Mouse (Mus musculus) forebrain, embryonic 14.5 days (tissue): ENCODE data around the gene Rhoh. TPM values are rescaled to one million over a fixed set of nuclear protein-coding genes. Genes with fewer than 3 reads are reported as not detected.

ENCODE experiments used
- ATAC-seq: fragments of 200-750 bp; cut with Nextera tagmentation; 2 replicates; pipeline ENCODE4 v1.8.0; 2017; ENCODE audit warnings: mild to moderate bottlenecking, moderate library complexity
- DNase-seq: peaks from one replicate; pipeline ENCODE4 v3.0.0-alpha.2; 2015; ENCODE audit warnings: low spot score
- H3K27ac ChIP-seq: fragments of 300-500 bp; sonication (generic); 2 replicates; pipeline ENCODE4 v1.5.1; 2014; ENCODE audit warnings: low read depth, mild to moderate bottlenecking, control low read depth, low read length, moderate library complexity
- H3K27me3 ChIP-seq: fragments of 300-500 bp; sonication (generic); replicated peaks from 2 replicates; pipeline ENCODE4 v1.6.1; 2014; ENCODE audit warnings: low read length, control low read depth, mixed read lengths; ENCODE audit not compliant: control insufficient read depth, insufficient read depth
- H3K36me3 ChIP-seq: fragments of 300-500 bp; sonication (generic); 2 replicates; pipeline ENCODE4 v1.6.1; 2014; ENCODE audit warnings: low read length, control low read depth; ENCODE audit not compliant: control insufficient read depth, insufficient read depth
- H3K4me1 ChIP-seq: fragments of 300-500 bp; sonication (generic); 2 replicates; pipeline ENCODE4 v1.6.1; 2014; ENCODE audit warnings: antibody characterized with exemption, low read length, control low read depth; ENCODE audit not compliant: control insufficient read depth, insufficient read depth
- H3K4me2 ChIP-seq: fragments of 300-500 bp; sonication (generic); 2 replicates; pipeline ENCODE4 v1.6.1; 2014; ENCODE audit warnings: mild to moderate bottlenecking, control low read depth, low read length
- H3K4me3 ChIP-seq: fragments of 300-500 bp; sonication (generic); 2 replicates; pipeline ENCODE4 v1.5.1; 2014; ENCODE audit warnings: low read depth, low read length, control low read depth
- H3K9ac ChIP-seq: fragments of 300-500 bp; sonication (generic); 2 replicates; pipeline ENCODE4 v1.6.1; 2014; ENCODE audit warnings: mild to moderate bottlenecking, low read length, control low read depth, moderate library complexity
- H3K9me3 ChIP-seq: fragments of 300-500 bp; sonication (generic); replicated peaks from 2 replicates; pipeline ENCODE4 v1.6.1; 2016; ENCODE audit warnings: low read length, control low read depth, mixed read lengths; ENCODE audit not compliant: control insufficient read depth
- WGBS: fragments of 180-500 bp; shearing (Covaris S2); extraction: QIAGEN DNeasy Blood & Tissue Kit; methylation state at CpG from one replicate; pipeline ENCODE4 v1.1.7; 2014; 5-methylcytosine and 5-hydroxymethylcytosine counted together
- polyA plus RNA-seq: library from polyadenylated mRNA; unstranded; fragments of >200 nt; fragmentation: Nextera tagmentation; extraction: Ambion mirVana; gene quantifications from 2 replicates; pipeline ENCODE4 v1.2.1, GENCODE M21; 2014

The Rhoh gene
- polyA plus RNA-seq, 1 experiment from 2014 or later: 0.29 TPM

DNA sequence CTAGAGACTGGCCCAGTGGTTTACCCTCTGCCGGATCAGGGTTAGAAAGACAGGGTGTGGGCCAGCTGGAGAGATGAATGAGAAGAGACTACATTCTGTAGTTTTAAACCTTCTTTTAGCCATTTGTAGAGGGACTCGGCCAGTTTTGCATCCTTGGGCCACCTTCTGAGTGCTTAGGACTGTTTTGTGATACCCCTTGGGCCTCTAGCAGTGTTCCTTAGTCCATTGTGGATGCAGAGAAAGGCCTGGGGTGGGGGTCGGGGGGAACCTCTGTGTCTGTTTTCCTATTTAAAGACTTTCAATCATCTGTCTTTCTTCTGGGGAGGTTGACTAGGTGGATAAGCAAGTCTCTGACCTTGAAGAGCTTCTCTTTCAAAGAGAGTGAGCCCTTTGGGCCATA lies 3.9 kb downstream of the Rhoh start:
- ATAC-seq (no peak), DNase-seq (no peak)
- Histone ChIP-seq H3K9me3 (no peaks in the 10 kb centered on the region), H3K27me3 (no peaks in the 10 kb centered on the region), H3K4me3 (no peak overlapping the region), H3K9ac (no peak overlapping the region), H3K36me3 (no peaks in the 10 kb centered on the region), H3K4me1 (no peaks in the 10 kb centered on the region), H3K4me2 (no peak overlapping the region), H3K27ac (no peak overlapping the region)
- 79% methylated on average over 3 of the region's 3 CpGs for WGBS

DNA sequence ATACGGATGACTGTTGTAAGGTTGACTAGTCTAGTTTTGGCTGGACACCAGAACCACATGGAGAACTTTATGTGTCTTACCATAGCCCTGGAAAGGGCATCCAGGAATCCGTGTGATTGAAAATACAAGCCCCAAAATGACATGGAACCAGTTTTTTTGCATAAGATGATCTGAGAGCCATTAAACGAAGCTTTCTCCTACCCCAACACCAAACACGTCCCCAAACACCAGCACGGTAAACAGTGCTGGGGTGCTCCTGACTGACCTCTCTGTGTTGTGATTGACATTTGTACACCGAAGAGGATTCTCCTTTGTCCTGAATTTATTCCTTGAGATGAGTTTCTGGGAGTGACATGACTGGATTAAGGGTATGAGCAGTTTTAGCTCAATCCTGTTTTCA lies 5.6 kb downstream of the Rhoh start:
- H3K4me3 ChIP-seq: no peak overlapping the region
- H3K9ac ChIP-seq: no peak overlapping the region
- H3K36me3 ChIP-seq: no peaks in the 10 kb centered on the region
- no peaks in the 10 kb centered on the region for H3K9me3 ChIP-seq
- DNase-seq (no peak), ATAC-seq (no peak)
- H3K4me2 ChIP-seq: no peak overlapping the region
- no peak overlapping the region for H3K27ac ChIP-seq
- 91% methylated on average over 6 of the region's 6 CpGs for WGBS
- H3K4me1 ChIP-seq: no peaks in the 10 kb centered on the region
- H3K27me3 ChIP-seq: no peaks in the 10 kb centered on the region

DNA sequence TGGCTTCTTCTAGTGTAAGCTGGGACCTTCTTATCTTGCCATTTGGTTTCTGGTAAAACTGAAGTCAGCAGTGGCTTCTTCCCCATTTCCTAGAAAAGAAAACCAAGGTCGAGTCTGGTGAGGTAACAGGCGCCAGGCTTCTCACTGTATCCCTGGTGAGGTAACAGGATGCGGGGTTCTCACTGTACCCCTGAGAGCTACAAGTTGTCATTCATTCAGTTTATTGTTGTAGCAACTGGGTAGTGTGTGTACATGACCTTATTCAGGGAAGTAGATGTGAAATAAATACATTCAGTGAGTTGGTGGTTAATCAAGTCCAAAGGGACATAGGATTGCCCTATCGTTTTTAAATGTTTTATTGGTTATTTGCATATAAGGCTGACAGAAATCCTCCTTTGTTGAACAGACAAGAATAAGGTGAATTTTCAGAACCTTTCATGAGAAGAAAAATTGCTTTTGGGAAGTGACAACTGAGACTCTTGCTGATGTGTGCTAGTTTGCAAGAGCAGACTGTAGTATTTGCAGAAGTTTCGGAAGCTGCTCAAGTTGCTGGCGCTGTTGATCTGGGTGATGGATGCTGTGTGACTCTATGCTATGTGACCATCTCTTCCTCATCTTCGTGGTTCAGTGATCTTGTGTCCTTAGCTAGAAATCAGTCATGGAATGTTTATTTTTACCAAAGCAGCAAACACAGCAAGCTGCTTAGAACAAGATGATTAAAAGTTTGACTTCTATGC lies 6.5 kb downstream of the Rhoh start:
- 85% methylated on average over 7 of the region's 7 CpGs for WGBS
- no peak for ATAC-seq
- H3K4me1 ChIP-seq: no peaks in the 10 kb centered on the region
- no peak overlapping the region for H3K4me2 ChIP-seq
- DNase-seq: no peak
- no peak overlapping the region for H3K4me3 ChIP-seq
- no peaks in the 10 kb centered on the region for H3K9me3 ChIP-seq
- H3K36me3 ChIP-seq: no peaks in the 10 kb centered on the region
- H3K27ac ChIP-seq: no peak overlapping the region
- H3K27me3 ChIP-seq: no peaks in the 10 kb centered on the region
- no peak overlapping the region for H3K9ac ChIP-seq

DNA sequence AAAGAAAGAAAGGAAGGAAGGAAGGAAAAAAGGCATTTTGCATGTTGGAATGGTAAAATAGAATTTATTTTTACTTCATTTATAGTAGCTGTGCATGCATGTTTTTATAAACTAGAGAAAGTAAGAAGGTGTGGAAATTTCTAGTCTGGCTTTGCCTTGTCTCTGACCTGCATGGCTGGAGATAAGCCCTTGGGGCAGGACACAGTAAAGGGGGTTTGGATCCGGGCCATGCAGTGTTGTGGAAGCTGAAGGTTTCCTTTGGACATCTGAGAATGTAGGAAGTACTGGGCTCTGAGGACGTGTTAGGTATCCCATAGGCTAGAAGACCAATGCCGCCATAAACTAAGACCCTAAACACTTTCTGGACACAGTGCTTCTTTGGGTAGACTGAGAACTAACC lies 7.4 kb downstream of the Rhoh start:
- H3K27me3 ChIP-seq: no peaks in the 10 kb centered on the region
- 73% methylated on average over 3 of the region's 3 CpGs for WGBS
- no peak for ATAC-seq

DNA sequence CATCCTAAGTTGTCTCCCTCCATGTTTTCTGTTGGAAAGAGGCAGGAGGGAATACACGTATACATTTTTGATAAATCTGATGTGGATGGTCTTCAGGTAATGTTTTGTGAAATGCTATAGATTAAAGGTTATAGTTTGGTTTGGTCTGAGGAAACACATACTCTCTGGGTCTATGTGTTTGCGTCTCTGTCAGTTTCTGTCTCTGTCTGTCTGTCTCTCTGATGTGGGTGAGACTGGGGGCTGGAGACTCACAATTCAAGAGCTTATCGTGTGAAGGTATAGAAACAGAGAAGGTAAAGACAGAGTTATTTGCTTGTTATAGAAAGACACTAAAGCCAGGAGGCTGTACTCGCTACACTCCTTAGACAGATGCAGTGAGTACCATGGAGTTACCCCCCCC lies 8.6 kb downstream of the Rhoh start:
- DNase-seq (no peak), ATAC-seq (no peak)
- H3K27me3 ChIP-seq: no peaks in the 10 kb centered on the region
- no peaks in the 10 kb centered on the region for H3K36me3 ChIP-seq
- H3K4me1 ChIP-seq: no peaks in the 10 kb centered on the region
- no peaks in the 10 kb centered on the region for H3K9me3 ChIP-seq
- no peak overlapping the region for H3K27ac ChIP-seq
- no peak overlapping the region for H3K4me2 ChIP-seq
- no peak overlapping the region for H3K9ac ChIP-seq
- no peak overlapping the region for H3K4me3 ChIP-seq
- 91% methylated on average over 4 of the region's 4 CpGs for WGBS

More for the DNA sequence above, 7.4 kb downstream of the Rhoh start:
- H3K27ac ChIP-seq: no peak overlapping the region
- no peak for DNase-seq
- no peak overlapping the region for H3K4me3 ChIP-seq
- H3K9ac ChIP-seq: no peak overlapping the region
- no peaks in the 10 kb centered on the region for H3K36me3 ChIP-seq
- no peak overlapping the region for H3K4me2 ChIP-seq
- no peaks in the 10 kb centered on the region for H3K9me3 ChIP-seq
- no peaks in the 10 kb centered on the region for H3K4me1 ChIP-seq

DNA sequence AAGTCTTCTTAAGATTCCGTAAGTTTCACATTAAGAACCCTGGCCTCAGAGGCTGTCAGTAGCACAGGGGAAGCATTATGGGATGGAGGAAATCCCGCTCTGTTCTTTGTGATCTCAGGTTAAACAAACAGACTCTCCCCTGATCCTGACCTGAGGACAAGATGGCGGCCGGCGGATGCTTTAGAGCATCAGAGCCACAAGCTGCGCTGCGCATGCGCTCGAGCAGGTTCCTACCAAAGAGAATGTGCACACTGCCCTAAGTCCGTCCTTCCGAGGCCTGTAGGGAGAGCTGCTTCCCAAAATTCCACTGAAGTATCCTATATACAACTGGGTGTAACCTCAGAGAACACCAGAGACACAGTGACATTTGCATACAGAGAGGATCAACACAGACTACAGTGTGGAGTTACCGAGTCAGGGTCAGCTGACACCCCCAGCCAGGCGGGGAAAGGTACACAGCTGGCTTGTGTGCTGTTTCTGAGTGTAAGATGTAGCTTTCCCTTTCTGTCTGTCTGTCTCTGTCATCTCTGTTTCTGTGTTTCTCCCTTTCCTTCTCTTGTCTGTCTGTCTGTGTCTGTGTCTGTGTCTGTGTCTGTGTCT lies 10.4 kb downstream of the Rhoh start:
- Histone ChIP-seq H3K36me3 (no peaks in the 10 kb centered on the region), H3K27ac (no peak overlapping the region), H3K4me1 (no peaks in the 10 kb centered on the region), H3K9ac (no peak overlapping the region), H3K4me2 (no peak overlapping the region), H3K27me3 (no peaks in the 10 kb centered on the region), H3K4me3 (no peak overlapping the region), H3K9me3 (no peaks in the 10 kb centered on the region)
- WGBS: 87% methylated on average over 13 of the region's 13 CpGs
- ATAC-seq (no peak), DNase-seq (no peak)

DNA sequence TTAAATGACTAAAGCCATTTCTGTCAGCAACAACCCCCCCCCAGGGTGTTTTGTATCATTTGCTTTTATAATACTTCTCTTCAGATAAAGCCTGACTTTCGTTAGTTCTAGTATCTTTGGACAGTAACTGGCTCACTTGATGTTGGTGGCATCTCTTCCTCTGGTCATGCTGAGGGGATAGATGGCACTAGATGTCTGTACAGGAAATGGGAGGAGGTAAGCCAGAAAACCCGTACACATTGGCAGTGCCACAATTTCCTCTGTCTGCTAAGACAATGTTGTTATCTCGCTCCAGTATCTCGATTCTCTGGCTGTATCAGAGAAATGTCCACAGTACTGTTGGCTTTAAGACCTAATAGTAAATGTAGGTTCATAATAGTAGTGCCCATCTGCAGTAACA lies 12.2 kb downstream of the Rhoh start:
- WGBS: 84% methylated on average over 4 of the region's 4 CpGs
- Histone ChIP-seq H3K4me2 (no peak overlapping the region), H3K4me3 (no peak overlapping the region), H3K27ac (no peak overlapping the region), H3K9ac (no peak overlapping the region), H3K36me3 (no peaks in the 10 kb centered on the region), H3K9me3 (no peaks in the 10 kb centered on the region), H3K27me3 (no peaks in the 10 kb centered on the region), H3K4me1 (no peaks in the 10 kb centered on the region)
- ATAC-seq: no peak
- no peak for DNase-seq

DNA sequence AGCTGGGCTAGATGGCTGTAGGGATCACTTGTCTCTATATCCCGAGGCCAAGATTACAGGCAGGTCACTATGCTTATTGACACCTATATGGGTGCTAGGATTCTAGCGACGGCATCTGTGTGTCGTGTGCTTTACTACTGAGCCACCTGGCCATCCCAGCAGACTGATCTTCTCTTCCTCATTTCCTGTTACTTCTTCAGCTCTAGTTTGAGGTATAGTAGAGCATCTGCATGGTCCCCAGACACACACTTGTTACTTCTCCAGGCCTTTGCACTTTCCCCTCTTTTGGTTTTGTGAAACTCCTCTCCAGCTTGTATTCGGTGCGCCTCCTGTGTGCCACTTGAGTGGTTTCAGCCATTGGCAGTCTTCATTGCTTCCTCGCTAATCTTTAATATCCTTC lies 14.3 kb downstream of the Rhoh start:
- ATAC-seq (no peak), DNase-seq (no peak)
- H3K36me3 ChIP-seq: no peaks in the 10 kb centered on the region
- 95% methylated on average over 7 of the region's 7 CpGs for WGBS
- no peak overlapping the region for H3K4me2 ChIP-seq
- no peaks in the 10 kb centered on the region for H3K27me3 ChIP-seq
- H3K9me3 ChIP-seq: no peaks in the 10 kb centered on the region
- H3K27ac ChIP-seq: no peak overlapping the region
- no peak overlapping the region for H3K4me3 ChIP-seq
- H3K4me1 ChIP-seq: no peaks in the 10 kb centered on the region
- no peak overlapping the region for H3K9ac ChIP-seq

DNA sequence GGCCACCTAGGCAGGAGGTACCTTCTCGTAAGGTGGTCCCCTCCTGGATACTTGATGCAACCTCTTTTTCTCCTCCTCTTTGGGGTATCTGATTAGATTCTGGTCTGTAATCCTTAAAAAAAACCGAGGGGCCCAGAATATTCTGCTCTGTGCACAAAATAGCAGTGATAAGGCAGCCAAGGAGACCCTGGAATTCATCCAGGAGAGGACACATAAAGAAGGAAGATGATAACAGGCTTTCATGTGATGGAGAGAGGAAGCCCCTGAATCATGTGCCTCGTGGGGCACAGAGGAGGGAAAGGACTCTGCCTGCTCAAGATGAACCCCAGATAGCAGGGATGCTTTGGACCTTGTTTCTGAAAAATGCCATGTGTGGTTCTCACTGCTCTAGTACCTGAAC lies 17.4 kb downstream of the Rhoh start:
- Histone ChIP-seq H3K9ac (no peak overlapping the region), H3K4me2 (no peak overlapping the region), H3K4me3 (no peak overlapping the region), H3K36me3 (no peaks in the 10 kb centered on the region), H3K27me3 (no peaks in the 10 kb centered on the region), H3K4me1 (no peaks in the 10 kb centered on the region), H3K9me3 (no peaks in the 10 kb centered on the region), H3K27ac (no peak overlapping the region)
- 74% methylated on average over 3 of the region's 3 CpGs for WGBS
- no peak for ATAC-seq
- DNase-seq: no peak
